Mouse (Mus musculus) layer of hippocampus, adult 2 months (tissue): Measurements from ENCODE around the gene Rsc1a1. TPM values are rescaled to one million over a fixed set of nuclear protein-coding genes. Genes with fewer than 3 reads are reported as not detected.

Source experiments
- DNase-seq, 2 experiments: peaks; one replicate each; pipeline ENCODE4 v3.0.0; 2022; ENCODE audit warnings: low spot score in 2 of 2
- H3K27ac ChIP-seq: fragments of 200-600 bp; 2 replicates; pipeline ENCODE4 v1.8.1; 2022
- H3K4me3 ChIP-seq: fragments of 200-600 bp; 2 replicates; pipeline ENCODE4 v1.8.1; 2022; ENCODE audit warnings: mild to moderate bottlenecking
- CTCF ChIP-seq: fragments of 200-600 bp; conservative IDR thresholded peaks from 2 replicates; pipeline ENCODE4 v1.8.1; 2022; ENCODE audit warnings: antibody characterized with exemption, mild to moderate bottlenecking, moderate library complexity
- total RNA-seq, 2 experiments: library from RNA; stranded (reverse); gene quantifications; 2 replicates each; pipeline ENCODE4 v1.2.3; 2021

Rsc1a1 gene
- total RNA-seq, 2 experiments from 2014 or later: not detected

GRCm38 (mm10) chr4:141658846-141659484 is 26.4 kb downstream of the Rsc1a1 start:
- H3K4me3 ChIP-seq: no peak overlapping the region
- no peak for DNase-seq

GRCm38 (mm10) chr4:141656932-141657331 is 28.5 kb downstream of the Rsc1a1 start:
- TF ChIP-seq CTCF: no peak

More at GRCm38 (mm10) chr4:141658846-141659484, 26.4 kb downstream of the Rsc1a1 start:
- no peak for TF ChIP-seq CTCF
- peak overlapping the region; percentile 2; the same call in 1 of the 2 replicates for H3K27ac ChIP-seq

GRCm38 (mm10) chr4:141655908-141656608 is 29.3 kb downstream of the Rsc1a1 start:
- H3K4me3 ChIP-seq: no peak overlapping the region; the same call in 1 of the 2 replicates
- H3K27ac ChIP-seq: peak overlapping the region; percentile 70
- peak; percentile 29 to 58 for DNase-seq
- no peak for TF ChIP-seq CTCF

More at GRCm38 (mm10) chr4:141656932-141657331, 28.5 kb downstream of the Rsc1a1 start:
- no peak for DNase-seq
- H3K27ac ChIP-seq: peak overlapping the region; percentile 70; the same call in 1 of the 2 replicates
- H3K4me3 ChIP-seq: no peak overlapping the region

- no peak overlapping the region for H3K4me3 ChIP-seq
- peak overlapping the region; percentile 57 for H3K27ac ChIP-seq
- no peak for DNase-seq
- TF ChIP-seq CTCF: no peak
These were observed 30.9 kb downstream of the Rsc1a1 start for GRCm38 (mm10) chr4:141654509-141654908.

- no peak for DNase-seq
- TF ChIP-seq CTCF: no peak
- Histone ChIP-seq H3K4me3 (no peak overlapping the region), H3K27ac (peak overlapping the region; percentile 57)
These were observed 31.6 kb downstream of the Rsc1a1 start for GRCm38 (mm10) chr4:141653813-141654212.

- Histone ChIP-seq H3K27ac (peak overlapping the region; percentile 57; the same call in 1 of the 2 replicates), H3K4me3 (no peak overlapping the region)
- no peak for DNase-seq
- no peak for TF ChIP-seq CTCF
These were observed 32.4 kb downstream of the Rsc1a1 start for GRCm38 (mm10) chr4:141653044-141653443.

- TF ChIP-seq CTCF: no peak
- Histone ChIP-seq H3K4me3 (no peak overlapping the region), H3K27ac (peak overlapping the region; percentile 28; the same call in 1 of the 2 replicates)
- no peak for DNase-seq
These were observed 33.5 kb downstream of the Rsc1a1 start for GRCm38 (mm10) chr4:141651944-141652343.

- Histone ChIP-seq H3K27ac (peak overlapping the region; percentile 28; the same call in 1 of the 2 replicates), H3K4me3 (no peak overlapping the region)
- DNase-seq: no peak
- no peak for TF ChIP-seq CTCF
These were observed 34.1 kb downstream of the Rsc1a1 start for GRCm38 (mm10) chr4:141651286-141651685.

- Histone ChIP-seq H3K27ac (peak overlapping the region; percentile 67), H3K4me3 (no peak overlapping the region)
- TF ChIP-seq CTCF: no peak
- no peak for DNase-seq
These were observed 36.2 kb downstream of the Rsc1a1 start for GRCm38 (mm10) chr4:141649244-141649643.

GRCm38 (mm10) chr4:141648262-141648661 is 37.1 kb downstream of the Rsc1a1 start:
- no peak overlapping the region for H3K4me3 ChIP-seq
- TF ChIP-seq CTCF: no peak
- peak overlapping the region; percentile 67; the same call in 1 of the 2 replicates for H3K27ac ChIP-seq
- no peak for DNase-seq

- no peak for TF ChIP-seq CTCF
- no peak overlapping the region for H3K4me3 ChIP-seq
- H3K27ac ChIP-seq: no peak overlapping the region
- DNase-seq: no peak
These were observed 38.2 kb downstream of the Rsc1a1 start for GRCm38 (mm10) chr4:141647187-141647586.

GRCm38 (mm10) chr4:141645988-141646387 is 39.4 kb downstream of the Rsc1a1 start:
- H3K27ac ChIP-seq: no peak overlapping the region; the same call in 1 of the 2 replicates
- DNase-seq: no peak
- TF ChIP-seq CTCF: no peak
- H3K4me3 ChIP-seq: no peak overlapping the region

GRCm38 (mm10) chr4:141643118-141643855 is 42.1 kb downstream of the Rsc1a1 start:
- Histone ChIP-seq H3K4me3 (no peak overlapping the region), H3K27ac (peak overlapping the region; percentile 88)
- TF ChIP-seq CTCF: no peak
- DNase-seq: peak; percentile 50 to 55
